Mouse (Mus musculus) lung, adult 2 months (tissue): ENCODE results near the gene Phf20.

Source experiments
- CTCF ChIP-seq: fragments of 200-500 bp; IDR thresholded peaks from 2 replicates; pipeline ENCODE4 v1.5.1; 2011; ENCODE audit warnings: mild to moderate bottlenecking, low read length, control low read depth; ENCODE audit not compliant: insufficient read depth
- POLR2A ChIP-seq: fragments of 200-500 bp; IDR thresholded peaks from 2 replicates; pipeline ENCODE4 v1.6.1; 2011; ENCODE audit warnings: low read depth, mild to moderate bottlenecking, control low read depth, low read length, borderline replicate concordance; ENCODE audit errors: extremely low read depth

GRCm38 (mm10) chr2:156181592-156181991, 14.7 kb upstream of the Phf20 start:
- no peak for TF ChIP-seq CTCF
- no peak for TF ChIP-seq POLR2A
